Mouse (Mus musculus) brain, embryonic 14.5 days (tissue): ENCODE results near the gene Dner. TPM values are rescaled to one million over a fixed set of nuclear protein-coding genes. Genes with fewer than 3 reads are reported as not detected.
A peak's percentile ranks its signal among the peaks of the same experiment; 100 is the strongest.

Experiments
- DNase-seq: peaks from one replicate; pipeline ENCODE4 v3.0.0-alpha.2; 2011; ENCODE audit warnings: low read depth
- CTCF ChIP-seq: fragments of 200-500 bp; IDR thresholded peaks from 2 replicates; pipeline ENCODE4 v1.5.1; 2012; ENCODE audit warnings: inconsistent platforms, mild to moderate bottlenecking, moderate library complexity, borderline replicate concordance; ENCODE audit not compliant: insufficient read depth, insufficient read length; ENCODE audit errors: extremely low read depth
- POLR2A ChIP-seq: fragments of 200-500 bp; IDR thresholded peaks from 2 replicates; pipeline ENCODE4 v1.6.1; 2012; ENCODE audit warnings: mild to moderate bottlenecking, inconsistent platforms, borderline replicate concordance; ENCODE audit not compliant: poor library complexity, insufficient read depth, insufficient read length, severe bottlenecking; ENCODE audit errors: extremely low read depth
- polyA plus RNA-seq: library from polyadenylated mRNA; depleted of rRNA; stranded (reverse); fragments of >200 nt; gene quantifications from 2 replicates; pipeline ENCODE4 v1.2.3, GENCODE M21; 2012; rRNA removed

Gene Dner
- polyA plus RNA-seq, 1 experiment: 215 TPM

GRCm38 (mm10) chr1:84325309-84325708, 370.7 kb downstream of the Dner start:
- TF ChIP-seq POLR2A (no peak), CTCF (no peak)
- peak; percentile 52 for DNase-seq

- TF ChIP-seq POLR2A (no peak), CTCF (no peak)
- DNase-seq: peak; percentile 9
These were observed 374.7 kb downstream of the Dner start for GRCm38 (mm10) chr1:84321327-84321726.

Other genes with a start within 250 kb of the Dner start
- gene Fbxo36, start 143.6 kb upstream of the Dner start, polyA plus RNA-seq: 4.0 and 4.9 TPM in 2 replicates
- 96.1 and 115 TPM in 2 replicates for gene Trip12, start 144.3 kb upstream of the Dner start, polyA plus RNA-seq
- 8.8 and 10.9 TPM in 2 replicates for gene Slc16a14, start 238.9 kb upstream of the Dner start, polyA plus RNA-seq